Mouse (Mus musculus) neural tube, embryonic 11.5 days (tissue): ENCODE results near the gene Stx4a. TPM values are rescaled to one million over a fixed set of nuclear protein-coding genes. Genes with fewer than 3 reads are reported as not detected.

Experiments used
- ATAC-seq: fragments of 200-750 bp; cut with Nextera tagmentation; 2 replicates; pipeline ENCODE4 v1.8.0; 2017; ENCODE audit warnings: moderate number of reproducible peaks, mild to moderate bottlenecking, moderate TSS enrichment, moderate library complexity; ENCODE audit not compliant: insufficient read depth, low FRiP score, low TSS enrichment
- DNase-seq: peaks from one replicate; pipeline ENCODE4 v3.0.0-alpha.2; 2015; ENCODE audit warnings: low spot score
- H3K27ac ChIP-seq: fragments of 300-500 bp; sonication (generic); 2 replicates; pipeline ENCODE4 v1.5.1; 2014; ENCODE audit warnings: low read depth, mild to moderate bottlenecking, low read length
- H3K27me3 ChIP-seq: fragments of 300-500 bp; sonication (generic); 2 replicates; pipeline ENCODE4 v1.6.1; 2014; ENCODE audit warnings: mild to moderate bottlenecking, low read length, mixed read lengths; ENCODE audit not compliant: control insufficient read depth, insufficient read depth
- H3K36me3 ChIP-seq: fragments of 300-500 bp; sonication (generic); 2 replicates; pipeline ENCODE4 v1.6.1; 2014; ENCODE audit warnings: mild to moderate bottlenecking, low read length, moderate library complexity, mixed read lengths; ENCODE audit not compliant: control insufficient read depth, insufficient read depth
- H3K4me1 ChIP-seq: fragments of 300-500 bp; sonication (generic); 2 replicates; pipeline ENCODE4 v1.6.1; 2014; ENCODE audit warnings: low read length, mixed read lengths; ENCODE audit not compliant: control insufficient read depth, insufficient read depth
- H3K4me2 ChIP-seq: fragments of 300-500 bp; sonication (generic); 2 replicates; pipeline ENCODE4 v1.6.1; 2014; ENCODE audit warnings: low read depth, mild to moderate bottlenecking, moderate library complexity
- H3K4me3 ChIP-seq: fragments of 300-500 bp; sonication (generic); 2 replicates; pipeline ENCODE4 v1.5.1; 2014; ENCODE audit warnings: low read depth, low read length
- H3K9ac ChIP-seq: fragments of 300-500 bp; sonication (generic); 2 replicates; pipeline ENCODE4 v1.6.1; 2014; ENCODE audit warnings: mild to moderate bottlenecking, low read length
- H3K9me3 ChIP-seq: fragments of 300-500 bp; sonication (generic); 2 replicates; pipeline ENCODE4 v1.6.1; 2016; ENCODE audit warnings: low read length; ENCODE audit not compliant: control insufficient read depth
- WGBS: fragments of 180-500 bp; shearing (Covaris S2); extraction: QIAGEN DNeasy Blood & Tissue Kit; methylation state at CpG from one replicate; pipeline ENCODE4 v1.1.7; 2014; 5-methylcytosine and 5-hydroxymethylcytosine counted together
- polyA plus RNA-seq: library from polyadenylated mRNA; unstranded; fragments of >200 nt; fragmentation: Nextera tagmentation; extraction: Ambion mirVana; gene quantifications from 2 replicates; pipeline ENCODE4 v1.2.1, GENCODE M21; 2014

Stx4a gene
- polyA plus RNA-seq, 1 experiment from 2014 or later, result 10.4 TPM

DNA sequence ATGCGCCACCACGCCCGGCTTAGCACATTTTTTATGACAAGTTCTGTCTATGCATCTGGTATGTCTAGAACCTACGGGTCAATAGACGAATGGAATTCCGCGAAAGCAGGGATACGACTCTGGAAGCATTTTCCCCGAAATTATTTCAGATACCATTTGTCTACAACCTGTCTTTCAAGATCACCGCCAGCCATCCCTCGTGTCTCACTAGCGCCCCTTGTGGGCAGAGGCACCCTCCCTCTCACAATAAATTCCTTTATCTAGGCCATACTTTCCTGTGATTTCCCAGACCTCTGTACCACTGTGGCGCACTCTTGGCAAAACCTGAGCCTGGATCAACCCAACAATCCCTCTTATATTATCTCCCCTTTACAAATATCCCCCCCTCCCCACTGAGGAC, 72.3 kb downstream of the Stx4a start:
- DNase-seq (peak; percentile 59), ATAC-seq (no peak)
- Histone ChIP-seq H3K4me3 (no peak overlapping the region), H3K9ac (no peak overlapping the region), H3K4me2 (no peak overlapping the region), H3K27ac (no peak overlapping the region), H3K4me1 (no peaks in the 10 kb centered on the region), H3K36me3 (no peaks in the 10 kb centered on the region), H3K9me3 (no peaks in the 10 kb centered on the region), H3K27me3 (no peaks in the 10 kb centered on the region)
- 59% methylated on average over 13 of the region's 13 CpGs for WGBS

DNA sequence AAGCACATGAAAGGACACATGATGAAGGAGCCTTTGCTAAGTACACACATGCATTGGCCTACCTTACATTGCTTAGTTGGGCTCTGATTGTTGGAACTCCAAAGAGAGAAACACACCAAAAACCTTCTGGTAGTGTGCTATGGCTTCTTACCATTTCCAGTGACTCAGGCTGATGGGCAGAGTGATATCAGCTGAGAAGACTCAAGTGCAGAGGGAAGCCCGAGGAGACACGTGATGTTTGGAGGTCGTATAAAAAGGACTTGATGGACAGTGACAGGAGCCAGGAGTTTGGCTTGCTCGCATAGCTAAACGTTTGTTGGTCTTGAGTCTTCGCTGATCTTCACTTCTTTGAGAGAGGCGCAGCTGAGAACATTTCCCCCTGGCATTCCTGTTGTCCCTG, 73.4 kb downstream of the Stx4a start:
- H3K4me2 ChIP-seq, result no peak overlapping the region
- no peaks in the 10 kb centered on the region for H3K27me3 ChIP-seq
- ATAC-seq (no peak), DNase-seq (no peak)
- H3K4me1 ChIP-seq, result no peaks in the 10 kb centered on the region
- WGBS, result 86% methylated on average over 7 of the region's 7 CpGs
- no peak overlapping the region for H3K27ac ChIP-seq
- H3K36me3 ChIP-seq, result no peaks in the 10 kb centered on the region
- no peak overlapping the region for H3K4me3 ChIP-seq
- no peak overlapping the region for H3K9ac ChIP-seq
- H3K9me3 ChIP-seq, result no peaks in the 10 kb centered on the region

DNA sequence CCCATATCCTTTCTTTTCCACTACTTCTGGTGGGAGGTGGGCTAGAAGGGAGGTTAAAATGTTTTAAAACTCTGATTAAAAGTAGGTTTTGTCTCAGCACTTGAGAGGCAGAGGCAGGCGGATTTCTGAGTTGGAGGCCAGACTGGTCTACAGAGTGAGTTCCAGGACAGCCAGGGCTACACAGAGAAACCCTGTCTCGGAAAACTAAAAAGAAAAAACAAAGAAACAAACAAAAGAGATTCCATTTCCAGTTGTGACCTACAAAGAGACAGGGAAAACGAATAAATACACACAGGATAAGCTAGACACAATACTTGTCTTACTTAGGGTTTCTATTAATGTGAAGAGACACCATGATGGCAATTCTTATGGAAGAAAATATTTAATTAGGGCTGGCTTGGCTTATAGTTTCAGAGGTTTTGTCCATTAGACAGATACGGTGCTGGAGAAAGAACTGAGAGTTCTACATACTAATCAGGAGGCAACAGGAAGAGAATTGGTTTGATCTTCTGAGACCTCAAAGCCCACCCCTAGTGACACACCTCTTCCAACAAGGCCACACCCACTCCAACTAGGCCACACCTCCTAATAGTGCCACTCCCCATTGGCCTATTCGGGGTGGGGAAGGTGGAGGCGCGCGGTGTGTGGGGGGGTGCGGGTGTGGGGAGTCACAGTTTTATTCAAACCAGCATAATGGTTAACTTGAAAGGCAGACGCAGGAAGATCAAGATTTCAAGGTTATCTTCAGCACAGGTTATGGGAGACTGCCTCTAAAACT, 74.3 kb downstream of the Stx4a start:
- no peak overlapping the region for H3K9ac ChIP-seq
- no peak overlapping the region for H3K4me3 ChIP-seq
- no peaks in the 10 kb centered on the region for H3K36me3 ChIP-seq
- DNase-seq (no peak), ATAC-seq (no peak)
- no peak overlapping the region for H3K27ac ChIP-seq
- no peaks in the 10 kb centered on the region for H3K27me3 ChIP-seq
- H3K9me3 ChIP-seq, result no peaks in the 10 kb centered on the region
- no peak overlapping the region for H3K4me2 ChIP-seq
- 42% methylated on average over 10 of the region's 10 CpGs for WGBS
- no peaks in the 10 kb centered on the region for H3K4me1 ChIP-seq

Other genes starting within 250 kb of the Stx4a start
- gene Ccdc189, start 235.7 kb upstream of the Stx4a start, polyA plus RNA-seq, result 12.2 and 12.8 TPM in 2 replicates
- 45.3 and 50.9 TPM in 2 replicates for gene Rnf40, start 235.5 kb upstream of the Stx4a start, polyA plus RNA-seq
- gene Zfp629, start 208.5 kb upstream of the Stx4a start, polyA plus RNA-seq, result 34.5 and 37.9 TPM in 2 replicates
- gene Bcl7c, start 115.4 kb upstream of the Stx4a start, polyA plus RNA-seq, result 54.5 and 55.5 TPM in 2 replicates
- 6.0 and 8.8 TPM in 2 replicates for gene Ctf1, start 111.6 kb upstream of the Stx4a start, polyA plus RNA-seq
- gene Ctf2, start 92.1 kb upstream of the Stx4a start, polyA plus RNA-seq, result 0.18 TPM in 1 of 2 replicates, not detected in the other
- 6.7 and 7.7 TPM in 2 replicates for gene Fbxl19, start 79.8 kb upstream of the Stx4a start, polyA plus RNA-seq
- gene Orai3, start 54.5 kb upstream of the Stx4a start, polyA plus RNA-seq, result 5.5 and 6.5 TPM in 2 replicates
- 27.2 and 28.5 TPM in 2 replicates for gene Setd1a, start 47.6 kb upstream of the Stx4a start, polyA plus RNA-seq
- not detected in 2 replicates for gene Gm49388, start 38.7 kb upstream of the Stx4a start, polyA plus RNA-seq
- gene Hsd3b7, start 23.7 kb upstream of the Stx4a start, polyA plus RNA-seq, result 7.1 and 8.3 TPM in 2 replicates
- 7.8 and 8.1 TPM in 2 replicates for gene Stx1b, start 255 bp downstream of the Stx4a start, polyA plus RNA-seq
- 19.8 and 21.9 TPM in 2 replicates for gene Zfp646, start 51.9 kb downstream of the Stx4a start, polyA plus RNA-seq
- 26.6 and 30.6 TPM in 2 replicates for gene Zfp668, start 52.5 kb downstream of the Stx4a start, polyA plus RNA-seq
- 0.46 and 0.61 TPM in 2 replicates for gene Prss53, start 66.7 kb downstream of the Stx4a start, polyA plus RNA-seq
- not detected in 2 replicates for gene Gm21974, start 71.2 kb downstream of the Stx4a start, polyA plus RNA-seq
- gene Vkorc1, start 71.3 kb downstream of the Stx4a start, polyA plus RNA-seq, result 53.9 and 59.6 TPM in 2 replicates
- gene Bckdk, start 79.8 kb downstream of the Stx4a start, polyA plus RNA-seq, result 99.7 and 109 TPM in 2 replicates
- gene Kat8, start 88.2 kb downstream of the Stx4a start, polyA plus RNA-seq, result 52.3 and 56.6 TPM in 2 replicates
- gene Prss8, start 105.8 kb downstream of the Stx4a start, polyA plus RNA-seq, result 1.6 and 2.0 TPM in 2 replicates
- 11.6 and 11.7 TPM in 2 replicates for gene Prss36, start 122.4 kb downstream of the Stx4a start, polyA plus RNA-seq
- gene Fus, start 143.2 kb downstream of the Stx4a start, polyA plus RNA-seq, result 48.1 and 51.6 TPM in 2 replicates
- gene Pycard, start 169.6 kb downstream of the Stx4a start, polyA plus RNA-seq, result 6.3 and 8.6 TPM in 2 replicates
- gene Trim72, start 179.7 kb downstream of the Stx4a start, polyA plus RNA-seq, result not detected in 2 replicates
- gene Itgam, start 238.3 kb downstream of the Stx4a start, polyA plus RNA-seq, result 0.37 and 0.64 TPM in 2 replicates
- gene Gm49368, start 238.4 kb downstream of the Stx4a start, polyA plus RNA-seq, result not detected in 2 replicates